Mouse (Mus musculus): ENCODE measurements around the gene Arhgap4. TPM values are rescaled to one million over a fixed set of nuclear protein-coding genes. Genes with fewer than 3 reads are reported as not detected.

Arhgap4 gene
- polyA plus RNA-seq, 1 experiment from 2014 or later, result 5.7 TPM

GRCm38 (mm10) chrX:73954988-73955387, 33.3 kb upstream of the Arhgap4 start:
- no peaks in the 10 kb centered on the region for H3K9me3 ChIP-seq (ENCODE audit: control insufficient read depth, low read length)
- H3K4me1 ChIP-seq (ENCODE audit: control insufficient read depth, insufficient read depth, low read length), result no peaks in the 10 kb centered on the region
- H3K36me3 ChIP-seq (ENCODE audit: control insufficient read depth, insufficient read depth, low read length), result peaks cover 6% of the 10 kb centered on the region; the same call in 1 of the 2 replicates
- H3K9ac ChIP-seq (ENCODE audit: low read depth, low read length), result no peak overlapping the region
- no peak for ATAC-seq
- WGBS, result 96% methylated on average over 6 of the region's 6 CpGs
- H3K27ac ChIP-seq (ENCODE audit: low read length), result no peak overlapping the region
- H3K27me3 ChIP-seq (replicated peaks; ENCODE audit: control insufficient read depth, insufficient read depth, low read length), result no peaks in the 10 kb centered on the region
- H3K4me3 ChIP-seq (ENCODE audit: low read length), result no peak overlapping the region
- no peak overlapping the region for H3K4me2 ChIP-seq (ENCODE audit: low read depth, low read length)

- Histone ChIP-seq H3K36me3 (ENCODE audit: control insufficient read depth, insufficient read depth, low read length) (peaks cover 8% of the 10 kb centered on the region; the same call in 1 of the 2 replicates), H3K4me2 (ENCODE audit: low read depth, low read length) (no peak overlapping the region), H3K9ac (ENCODE audit: low read depth, low read length) (no peak overlapping the region), H3K27me3 (replicated peaks; ENCODE audit: control insufficient read depth, insufficient read depth, low read length) (no peaks in the 10 kb centered on the region), H3K9me3 (ENCODE audit: control insufficient read depth, low read length) (no peaks in the 10 kb centered on the region), H3K4me1 (ENCODE audit: control insufficient read depth, insufficient read depth, low read length) (no peaks in the 10 kb centered on the region), H3K4me3 (ENCODE audit: low read length) (no peak overlapping the region), H3K27ac (ENCODE audit: low read length) (no peak overlapping the region)
- no peak for ATAC-seq
- WGBS, result 83% methylated on average over 5 of the region's 5 CpGs
Measured at GRCm38 (mm10) chrX:73952603-73953002, 30.9 kb upstream of the Arhgap4 start.

GRCm38 (mm10) chrX:73949341-73949740, 27.7 kb upstream of the Arhgap4 start:
- Histone ChIP-seq H3K9me3 (ENCODE audit: control insufficient read depth, low read length) (no peaks in the 10 kb centered on the region), H3K27ac (ENCODE audit: low read length) (no peak overlapping the region), H3K4me3 (ENCODE audit: low read length) (no peak overlapping the region), H3K9ac (ENCODE audit: low read depth, low read length) (no peak overlapping the region), H3K4me1 (ENCODE audit: control insufficient read depth, insufficient read depth, low read length) (no peaks in the 10 kb centered on the region), H3K4me2 (ENCODE audit: low read depth, low read length) (no peak overlapping the region), H3K36me3 (ENCODE audit: control insufficient read depth, insufficient read depth, low read length) (peaks cover 5% of the 10 kb centered on the region; the same call in 1 of the 2 replicates), H3K27me3 (replicated peaks; ENCODE audit: control insufficient read depth, insufficient read depth, low read length) (no peaks in the 10 kb centered on the region)
- peak; percentile 19; the same call in 1 of the 2 replicates for ATAC-seq
- 87% methylated on average over 10 of the region's 10 CpGs for WGBS

- H3K4me2 ChIP-seq (ENCODE audit: low read depth, low read length), result no peak overlapping the region
- no peaks in the 10 kb centered on the region for H3K4me1 ChIP-seq (ENCODE audit: control insufficient read depth, insufficient read depth, low read length)
- no peak overlapping the region for H3K9ac ChIP-seq (ENCODE audit: low read depth, low read length)
- no peak overlapping the region for H3K27ac ChIP-seq (ENCODE audit: low read length)
- no peak overlapping the region for H3K4me3 ChIP-seq (ENCODE audit: low read length)
- WGBS, result 25% methylated on average over 4 of the region's 4 CpGs
- ATAC-seq, result peak; percentile 54
- no peaks in the 10 kb centered on the region for H3K9me3 ChIP-seq (ENCODE audit: control insufficient read depth, low read length)
- peaks cover 5% of the 10 kb centered on the region; the same call in 1 of the 2 replicates for H3K36me3 ChIP-seq (ENCODE audit: control insufficient read depth, insufficient read depth, low read length)
- no peaks in the 10 kb centered on the region for H3K27me3 ChIP-seq (replicated peaks; ENCODE audit: control insufficient read depth, insufficient read depth, low read length)
Measured at GRCm38 (mm10) chrX:73948647-73949046, 27.0 kb upstream of the Arhgap4 start.

GRCm38 (mm10) chrX:73946896-73947295, 25.2 kb upstream of the Arhgap4 start:
- 84% methylated on average over 6 of the region's 6 CpGs for WGBS
- ATAC-seq, result no peak
- Histone ChIP-seq H3K9ac (ENCODE audit: low read depth, low read length) (no peak overlapping the region), H3K4me2 (ENCODE audit: low read depth, low read length) (no peak overlapping the region), H3K27ac (ENCODE audit: low read length) (no peak overlapping the region), H3K36me3 (ENCODE audit: control insufficient read depth, insufficient read depth, low read length) (peaks cover 5% of the 10 kb centered on the region; the same call in 1 of the 2 replicates), H3K4me1 (ENCODE audit: control insufficient read depth, insufficient read depth, low read length) (no peaks in the 10 kb centered on the region), H3K9me3 (ENCODE audit: control insufficient read depth, low read length) (no peaks in the 10 kb centered on the region), H3K27me3 (replicated peaks; ENCODE audit: control insufficient read depth, insufficient read depth, low read length) (no peaks in the 10 kb centered on the region), H3K4me3 (ENCODE audit: low read length) (no peak overlapping the region)

GRCm38 (mm10) chrX:73942294-73942693, 20.6 kb upstream of the Arhgap4 start:
- Histone ChIP-seq H3K4me3 (ENCODE audit: low read length) (no peak overlapping the region), H3K4me1 (ENCODE audit: control insufficient read depth, insufficient read depth, low read length) (no peaks in the 10 kb centered on the region), H3K36me3 (ENCODE audit: control insufficient read depth, insufficient read depth, low read length) (no peaks in the 10 kb centered on the region), H3K9me3 (ENCODE audit: control insufficient read depth, low read length) (no peaks in the 10 kb centered on the region), H3K27ac (ENCODE audit: low read length) (peak overlapping the region; percentile 51; the same call in 1 of the 2 replicates), H3K9ac (ENCODE audit: low read depth, low read length) (no peak overlapping the region), H3K27me3 (replicated peaks; ENCODE audit: control insufficient read depth, insufficient read depth, low read length) (no peaks in the 10 kb centered on the region), H3K4me2 (ENCODE audit: low read depth, low read length) (no peak overlapping the region)
- WGBS, result 66% methylated on average over 2 of the region's 2 CpGs
- peak; percentile 90 for ATAC-seq

GRCm38 (mm10) chrX:73941860-73942259, 20.2 kb upstream of the Arhgap4 start:
- no peaks in the 10 kb centered on the region for H3K36me3 ChIP-seq (ENCODE audit: control insufficient read depth, insufficient read depth, low read length)
- H3K27ac ChIP-seq (ENCODE audit: low read length), result peak overlapping the region; percentile 51; the same call in 1 of the 2 replicates
- H3K9ac ChIP-seq (ENCODE audit: low read depth, low read length), result no peak overlapping the region
- no peaks in the 10 kb centered on the region for H3K27me3 ChIP-seq (replicated peaks; ENCODE audit: control insufficient read depth, insufficient read depth, low read length)
- WGBS, result 67% methylated on average over 2 of the region's 2 CpGs
- no peak overlapping the region for H3K4me2 ChIP-seq (ENCODE audit: low read depth, low read length)
- H3K9me3 ChIP-seq (ENCODE audit: control insufficient read depth, low read length), result no peaks in the 10 kb centered on the region
- ATAC-seq, result peak; percentile 73
- H3K4me3 ChIP-seq (ENCODE audit: low read length), result no peak overlapping the region
- H3K4me1 ChIP-seq (ENCODE audit: control insufficient read depth, insufficient read depth, low read length), result no peaks in the 10 kb centered on the region

GRCm38 (mm10) chrX:73931871-73932270, 10.2 kb upstream of the Arhgap4 start:
- H3K27ac ChIP-seq (ENCODE audit: low read length), result no peak overlapping the region
- H3K27me3 ChIP-seq (replicated peaks; ENCODE audit: control insufficient read depth, insufficient read depth, low read length), result no peaks in the 10 kb centered on the region
- H3K4me1 ChIP-seq (ENCODE audit: control insufficient read depth, insufficient read depth, low read length), result no peaks in the 10 kb centered on the region; the same call in none of the 2 replicates
- H3K4me2 ChIP-seq (ENCODE audit: low read depth, low read length), result no peak overlapping the region
- no peak overlapping the region for H3K4me3 ChIP-seq (ENCODE audit: low read length)
- no peak overlapping the region for H3K9ac ChIP-seq (ENCODE audit: low read depth, low read length)
- peak; percentile 43 for ATAC-seq
- WGBS, result 72% methylated on average over 2 of the region's 2 CpGs
- H3K36me3 ChIP-seq (ENCODE audit: control insufficient read depth, insufficient read depth, low read length), result no peaks in the 10 kb centered on the region
- no peaks in the 10 kb centered on the region for H3K9me3 ChIP-seq (ENCODE audit: control insufficient read depth, low read length)

- H3K9ac ChIP-seq (ENCODE audit: low read depth, low read length), result peak within 1 kb of the TSS; percentile 59
- WGBS, result 41% methylated on average over 17 of the region's 17 CpGs
- no peaks in the 10 kb centered on the region for H3K36me3 ChIP-seq (ENCODE audit: control insufficient read depth, insufficient read depth, low read length)
- H3K9me3 ChIP-seq (ENCODE audit: control insufficient read depth, low read length), result no peaks in the 10 kb centered on the region
- H3K27ac ChIP-seq (ENCODE audit: low read length), result peak within 1 kb of the TSS; percentile 42; the same call in 1 of the 2 replicates
- no peaks in the 10 kb centered on the region for H3K27me3 ChIP-seq (replicated peaks; ENCODE audit: control insufficient read depth, insufficient read depth, low read length)
- no peaks in the 10 kb centered on the region; the same call in none of the 2 replicates for H3K4me1 ChIP-seq (ENCODE audit: control insufficient read depth, insufficient read depth, low read length)
- peak within 1 kb of the TSS; percentile 43 for H3K4me3 ChIP-seq (ENCODE audit: low read length)
- ATAC-seq, result peak; percentile 94
- H3K4me2 ChIP-seq (ENCODE audit: low read depth, low read length), result peak within 1 kb of the TSS; percentile 34
Measured at GRCm38 (mm10) chrX:73930402-73931062, 8.9 kb upstream of the Arhgap4 start, which contains the start of gene Renbp. Gene Renbp, minus strand, starts transcription at chrX:73930850.

Measured in intestine, embryonic 16.5 days (tissue).